Mouse (Mus musculus) ES-E14 (cell line): Measurements from ENCODE around the gene Olfr530.

ENCODE experiments used
- CHD2 ChIP-seq: IDR thresholded peaks from 2 replicates; pipeline ENCODE4 v1.6.1; 2014; ENCODE audit warnings: mild to moderate bottlenecking, low read depth, low read length, inconsistent platforms
- HCFC1 ChIP-seq: IDR thresholded peaks from 2 replicates; pipeline ENCODE4 v1.6.1; 2012; ENCODE audit warnings: low read length, inconsistent platforms, borderline replicate concordance; ENCODE audit not compliant: insufficient read depth
- MAFK ChIP-seq: IDR thresholded peaks from 2 replicates; pipeline ENCODE4 v1.6.1; 2014; ENCODE audit warnings: mild to moderate bottlenecking, low read depth, low read length, inconsistent platforms; ENCODE audit not compliant: insufficient read depth
- ZC3H11A ChIP-seq: IDR thresholded peaks from 2 replicates; pipeline ENCODE4 v1.6.1; 2012; ENCODE audit warnings: low read depth, mild to moderate bottlenecking, inconsistent platforms, low read length, borderline replicate concordance
- ZNF384 ChIP-seq: IDR thresholded peaks from 2 replicates; pipeline ENCODE4 v1.6.1; 2012; ENCODE audit warnings: low read depth, low read length, inconsistent platforms

GRCm38 (mm10) chr7:140402818-140403217 lies 26.7 kb upstream of the Olfr530 start, which contains the start of gene Olfr531:
- TF ChIP-seq ZNF384 (no peak), ZC3H11A (no peak), CHD2 (no peak), MAFK (no peak), HCFC1 (no peak)
